Mouse (Mus musculus) kidney, adult 18-20 months (tissue): ENCODE measurements at regions not wholly inside any gene's neighbourhood (a gene's known extent, or its start where the extent isn't known, plus 50 kb on each side); places are given as distances from the start of the nearest gene placed in this dataset.

Experiments
- DNase-seq: peaks from one replicate; pipeline ENCODE4 v3.0.0; 2021

DNA sequence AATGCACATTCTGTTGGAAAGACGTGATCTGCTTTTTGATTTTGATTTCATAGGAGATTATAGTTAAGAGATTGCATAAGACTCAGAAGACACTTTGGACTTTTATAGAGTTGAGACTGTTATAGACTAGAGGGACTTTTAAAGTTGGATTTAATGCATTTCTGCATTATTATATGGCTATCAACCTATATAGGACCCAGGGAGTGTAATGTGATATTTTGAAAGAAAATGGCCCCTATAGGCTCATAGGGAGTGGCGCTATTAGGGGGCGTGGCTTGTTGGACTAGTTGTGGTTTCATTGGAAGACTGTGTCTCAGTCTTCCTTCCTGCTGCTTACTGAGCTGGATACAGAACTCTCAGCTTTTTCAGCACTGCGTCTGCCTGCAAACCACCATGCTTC is 186.9 kb upstream of the Igfbp7 start:
- DNase-seq = no peak

DNA sequence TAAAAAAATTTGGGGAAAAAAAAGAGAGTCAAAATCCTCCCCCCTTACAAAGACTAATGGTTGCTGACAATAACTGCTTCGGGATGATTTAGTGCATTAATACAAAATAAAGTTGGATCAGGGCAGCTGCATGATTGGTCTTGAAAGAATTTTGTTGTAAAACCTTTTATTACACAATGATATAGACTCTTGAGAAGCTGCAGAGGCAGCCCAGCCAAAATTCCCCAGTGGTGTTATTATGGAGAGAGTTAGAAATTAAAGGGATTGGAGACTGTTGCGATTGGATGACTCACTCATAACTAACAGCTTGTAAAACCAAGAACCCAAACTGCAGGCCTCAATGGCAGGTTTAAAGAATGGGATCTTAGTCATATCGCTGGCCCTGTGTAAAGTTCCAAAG is 181.4 kb upstream of the Igfbp7 start:
- no peak for DNase-seq

DNA sequence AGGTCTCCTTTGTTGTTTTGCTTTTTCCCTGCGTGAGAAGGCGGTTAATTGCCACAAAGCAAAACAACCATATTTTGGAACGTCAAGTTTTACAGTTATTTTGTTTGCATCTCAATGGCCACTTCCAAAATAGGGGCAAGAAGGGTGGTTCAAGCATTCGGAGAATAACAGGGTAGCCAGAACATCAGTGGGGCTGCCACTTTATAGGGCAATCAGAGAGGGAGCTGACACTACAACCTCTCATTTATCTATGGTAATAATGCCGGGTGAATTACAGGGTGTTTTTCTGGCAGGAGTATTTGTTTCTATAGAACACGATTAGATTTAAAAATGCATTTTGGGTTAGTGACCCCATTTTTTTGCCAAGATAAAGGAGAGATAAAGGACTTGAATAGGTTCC is 173.9 kb upstream of the Igfbp7 start:
- no peak for DNase-seq

DNA sequence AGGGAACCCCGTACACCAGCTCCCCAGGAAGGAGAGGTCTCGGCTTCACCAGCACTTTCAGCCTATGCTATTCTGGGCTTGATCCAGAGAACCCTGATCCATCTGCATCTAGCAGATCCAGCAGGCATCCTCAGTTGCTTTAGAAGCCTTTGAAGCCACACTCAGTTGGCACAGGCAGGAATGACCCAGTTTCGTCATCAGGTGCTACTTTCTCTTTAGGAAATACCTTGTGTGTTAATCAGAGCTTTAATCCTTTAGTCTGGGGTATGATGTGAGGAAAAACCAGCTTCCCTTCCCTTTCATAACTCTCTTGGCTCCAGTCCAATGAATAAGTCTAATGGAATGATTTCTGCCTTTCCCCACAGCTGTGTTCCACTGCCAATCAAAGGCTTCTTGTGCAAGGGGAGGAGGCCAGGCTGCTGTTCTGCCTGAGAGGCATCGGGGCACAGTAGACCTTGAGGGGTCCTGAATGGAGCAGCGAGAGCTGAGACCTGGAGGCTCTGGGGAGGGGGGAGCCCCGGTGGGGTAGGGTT is 173.3 kb upstream of the Igfbp7 start:
- DNase-seq = no peak

GRCm38 (mm10) chr5:77579826-77580745 is 172.2 kb upstream of the Igfbp7 start:
- no peak for DNase-seq

DNA sequence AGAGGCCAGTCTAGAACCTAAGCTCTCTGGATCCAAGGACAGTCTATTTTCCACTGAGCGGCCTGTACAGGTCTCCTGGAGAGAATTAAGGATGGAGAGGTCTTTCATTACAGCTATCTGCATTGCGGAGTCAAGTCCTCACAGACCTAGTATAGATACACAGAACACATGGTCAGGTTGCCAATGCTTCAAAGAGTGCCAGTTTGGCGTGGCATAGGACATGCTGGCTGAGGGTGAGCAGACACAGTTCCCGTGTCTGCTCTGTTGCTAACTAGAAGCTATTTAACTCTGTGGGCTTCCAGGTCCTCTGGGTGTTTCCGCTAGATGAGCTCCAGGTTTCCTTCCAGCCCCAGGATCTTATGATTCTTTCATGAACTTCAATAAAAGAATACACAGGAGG is 169.0 kb upstream of the Igfbp7 start:
- no peak for DNase-seq

- no peak for DNase-seq
Observed at GRCm38 (mm10) chr5:77575780-77576179, 167.9 kb upstream of the Igfbp7 start.

DNA sequence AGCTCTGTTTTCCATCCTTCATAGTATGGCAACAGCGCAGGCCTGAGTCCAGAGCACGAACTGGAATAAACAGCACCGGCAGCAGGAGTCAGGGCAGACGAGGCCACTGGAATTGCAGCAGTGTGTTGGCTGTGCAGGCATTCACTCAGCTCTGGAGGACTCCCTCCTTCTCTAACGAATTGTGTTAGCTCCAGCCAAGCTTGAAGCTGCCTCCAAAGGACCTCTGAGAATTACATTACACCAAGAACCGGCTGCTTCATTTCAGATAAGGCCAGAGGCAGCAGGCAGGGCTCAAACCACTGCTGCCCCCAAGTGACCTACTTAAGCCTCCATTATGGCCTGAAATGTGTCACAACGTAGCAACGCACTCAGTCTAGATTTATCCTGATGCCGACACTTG is 162.5 kb upstream of the Igfbp7 start:
- DNase-seq = no peak

DNA sequence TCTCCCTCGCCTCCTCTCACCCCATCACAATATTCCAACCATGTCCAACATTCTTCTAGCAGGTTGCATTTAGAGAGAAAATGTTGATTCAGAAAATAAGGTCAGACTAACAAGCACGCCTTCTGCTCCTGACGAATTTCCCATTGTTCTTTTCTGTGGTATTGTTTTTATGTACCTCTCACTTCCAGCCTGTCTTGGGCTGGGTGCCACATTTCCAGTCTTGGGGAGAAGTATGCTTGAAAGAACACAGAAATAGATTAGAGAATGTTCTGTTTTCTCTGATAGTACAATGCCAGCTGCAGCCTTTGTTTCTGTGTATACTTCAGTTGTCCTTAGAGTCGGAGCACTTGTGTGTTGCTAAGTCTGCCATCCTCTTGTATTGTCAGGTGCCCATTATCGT is 160.3 kb upstream of the Igfbp7 start:
- DNase-seq = no peak

DNA sequence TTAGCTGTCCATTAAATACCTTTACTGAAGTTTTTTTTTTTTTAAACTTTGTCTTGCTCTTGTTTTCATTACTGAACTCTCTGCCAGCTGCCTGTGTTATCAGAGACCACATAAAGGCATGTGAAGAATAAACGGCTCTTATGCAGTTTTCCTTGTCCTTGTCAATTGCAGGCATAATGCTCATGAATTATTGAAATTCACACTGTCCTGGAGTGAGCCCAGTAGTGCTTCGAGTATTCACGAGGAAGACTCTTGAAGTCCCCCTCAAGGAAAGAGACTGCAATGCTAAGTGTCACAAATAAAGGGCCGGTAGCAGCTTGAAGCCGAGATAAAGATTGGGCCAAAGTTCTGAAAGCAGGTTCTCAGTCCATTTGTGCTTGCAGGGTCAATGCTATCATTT is 144.7 kb upstream of the Igfbp7 start:
- DNase-seq = no peak

DNA sequence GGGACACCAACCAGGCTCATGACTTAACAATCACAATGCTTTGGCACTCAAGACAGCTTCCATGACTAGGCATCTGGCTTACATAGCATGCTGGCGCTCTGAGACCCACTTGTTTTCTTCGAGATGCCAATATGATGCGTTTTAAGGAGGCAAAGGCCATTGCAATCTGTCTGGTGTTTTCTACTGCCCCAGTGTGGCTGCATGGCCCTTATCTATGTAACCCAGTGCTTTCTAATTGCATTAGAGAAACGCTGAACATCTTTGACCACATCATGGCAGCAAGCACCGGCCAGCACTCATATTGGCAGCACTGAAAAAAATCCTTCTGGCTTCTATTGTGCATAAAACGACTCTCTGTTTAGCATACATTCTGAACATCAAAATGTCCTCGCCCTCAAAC is 144.2 kb upstream of the Igfbp7 start:
- DNase-seq = no peak

DNA sequence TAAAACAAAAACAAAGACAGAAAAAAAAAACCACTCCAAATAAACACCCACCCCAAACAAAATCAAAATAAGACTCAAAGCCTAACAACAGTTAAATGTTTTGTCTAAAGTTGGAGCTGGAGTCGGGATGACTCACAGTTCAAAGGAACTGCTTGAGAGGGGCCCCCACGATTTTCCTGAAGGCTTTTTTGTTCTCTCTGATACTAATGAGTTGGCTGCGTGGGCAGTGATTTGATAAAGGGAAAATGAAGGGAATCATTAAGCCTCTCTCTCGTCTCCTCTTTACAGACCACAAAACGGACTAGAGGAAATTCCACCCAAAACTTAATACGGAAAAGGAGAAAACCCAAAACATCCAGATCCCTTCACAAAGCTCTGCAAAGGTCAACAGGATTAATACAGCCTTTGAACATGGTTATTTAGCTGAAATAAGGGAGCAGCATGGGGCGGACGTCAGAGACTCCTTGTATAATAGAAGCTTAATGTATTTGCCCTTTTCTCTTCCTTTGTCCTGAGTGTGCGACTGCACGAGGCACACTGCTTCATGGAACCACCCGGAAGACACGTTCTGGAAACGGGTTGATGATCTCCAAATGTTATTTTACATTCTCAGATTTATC is 138.3 kb upstream of the Igfbp7 start:
- no peak for DNase-seq

DNA sequence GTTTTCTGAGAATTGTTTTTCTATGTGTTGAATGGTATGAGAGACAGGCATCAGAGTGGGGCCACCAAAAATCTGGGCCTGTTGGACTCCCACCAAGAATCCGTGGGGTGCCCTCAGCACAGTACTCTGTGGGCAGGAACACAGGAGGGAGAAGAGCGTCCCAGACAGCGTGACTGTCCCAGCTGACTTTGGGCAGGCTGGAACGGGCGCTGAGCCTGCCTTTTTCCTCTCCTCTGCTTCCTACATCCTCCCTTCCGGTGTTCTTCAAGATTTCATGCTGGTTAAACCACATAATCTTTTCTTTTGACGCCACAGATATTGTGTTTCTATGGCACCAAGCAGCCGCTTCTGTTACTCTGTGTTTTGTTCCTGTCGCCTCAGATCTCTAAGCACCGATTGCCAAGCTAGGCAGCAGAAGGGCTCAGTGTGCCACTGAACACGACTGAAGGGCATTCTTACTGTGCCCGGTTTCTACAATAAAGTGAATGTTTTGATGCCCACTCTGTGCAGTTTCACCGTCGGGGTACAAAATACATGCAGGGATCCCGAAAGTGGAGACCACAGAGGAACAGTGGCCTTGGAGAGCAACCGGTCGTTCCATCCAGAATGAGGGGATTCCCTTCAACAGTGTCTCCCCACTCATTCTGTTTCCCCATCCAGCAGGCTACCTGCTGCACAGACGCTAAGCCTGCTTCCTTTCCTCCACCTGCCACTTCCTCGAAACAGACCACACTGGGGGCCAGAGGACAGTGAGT is 124.6 kb upstream of the Igfbp7 start:
- no peak for DNase-seq

DNA sequence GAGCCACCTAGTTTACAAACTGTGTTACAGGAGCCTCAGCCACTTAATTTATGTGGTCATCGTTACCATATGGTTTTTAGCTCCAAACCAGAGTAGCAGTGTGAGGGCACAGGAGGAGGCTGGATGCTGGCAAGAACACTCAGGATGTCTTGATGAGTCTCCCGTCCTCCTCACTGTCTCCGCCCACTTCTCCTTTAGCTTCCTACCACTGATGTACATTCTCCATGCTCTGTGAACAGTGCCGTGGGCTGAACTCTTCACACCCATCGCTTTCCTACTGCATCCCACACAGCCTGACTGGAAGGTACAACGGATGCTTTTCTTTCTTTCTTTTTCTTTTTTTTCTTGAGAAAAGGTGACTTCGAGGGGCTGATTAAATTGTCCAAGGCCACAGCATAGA is 122.5 kb upstream of the Igfbp7 start:
- DNase-seq = no peak

DNA sequence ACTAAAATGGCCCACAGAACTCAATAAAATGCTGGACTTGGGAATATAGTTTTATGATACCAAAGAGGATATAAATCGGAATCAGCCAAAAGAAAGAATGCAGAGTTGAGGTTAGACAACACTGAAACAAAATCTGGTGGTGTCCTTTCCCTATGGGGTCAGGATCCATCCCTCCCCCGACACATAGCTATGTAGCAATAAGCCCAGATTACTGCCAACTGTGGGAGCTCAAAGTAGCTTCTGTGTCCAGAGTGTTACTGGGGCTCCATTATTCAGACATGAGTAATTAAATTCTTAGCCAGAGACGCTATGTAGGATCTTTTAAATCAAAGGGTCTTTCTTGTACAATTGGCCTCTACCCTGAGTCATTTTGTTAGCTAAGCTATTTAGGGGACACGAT is 109.4 kb upstream of the Igfbp7 start:
- no peak for DNase-seq

DNA sequence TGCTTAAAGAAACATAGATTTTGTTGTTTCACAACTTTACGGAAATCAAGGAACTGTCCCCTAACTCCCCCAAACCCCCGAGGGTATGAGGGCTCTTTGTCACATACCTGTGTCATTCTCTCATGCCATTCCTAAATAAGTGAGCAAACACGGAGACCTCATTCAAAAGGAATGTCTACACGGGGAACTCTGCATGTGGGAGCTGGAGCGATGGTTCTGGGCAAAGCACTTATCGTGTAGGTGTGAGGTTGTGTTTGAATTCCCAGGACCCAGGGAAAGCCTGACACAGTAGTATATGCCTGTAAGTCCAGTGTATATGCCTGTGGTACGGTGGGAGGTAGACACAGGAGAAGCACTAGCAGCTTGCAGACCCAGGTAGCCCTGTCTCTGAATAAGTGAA is 107.6 kb upstream of the Igfbp7 start:
- DNase-seq = no peak

- no peak for DNase-seq
Observed at GRCm38 (mm10) chr5:77502684-77503083, 94.8 kb upstream of the Igfbp7 start.

DNA sequence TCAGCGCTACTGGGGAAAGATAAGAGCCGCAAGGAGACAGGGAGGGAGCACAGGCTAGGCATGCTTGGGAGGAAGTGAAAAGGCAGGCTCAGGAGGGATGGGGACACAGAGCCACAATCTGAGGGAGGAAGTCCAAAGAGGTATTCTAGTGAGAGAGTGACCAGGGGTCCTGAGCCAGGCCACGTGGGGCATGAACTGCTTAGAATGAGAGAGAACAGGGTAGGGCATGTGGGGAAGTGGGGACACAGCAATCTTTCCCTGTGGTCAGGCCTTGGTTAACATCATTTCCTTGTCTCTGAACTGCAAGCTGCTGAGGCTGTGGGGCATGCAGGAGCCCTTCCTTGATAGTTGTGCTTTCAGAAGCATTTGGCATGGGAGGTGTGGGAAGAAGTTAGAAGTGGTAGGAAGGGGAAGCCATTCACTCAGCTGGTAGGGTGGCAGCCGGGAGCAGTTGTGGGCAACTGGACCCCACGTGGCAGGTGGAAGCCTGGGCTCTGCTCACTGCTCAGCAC is 92.2 kb upstream of the Igfbp7 start:
- DNase-seq = no peak

DNA sequence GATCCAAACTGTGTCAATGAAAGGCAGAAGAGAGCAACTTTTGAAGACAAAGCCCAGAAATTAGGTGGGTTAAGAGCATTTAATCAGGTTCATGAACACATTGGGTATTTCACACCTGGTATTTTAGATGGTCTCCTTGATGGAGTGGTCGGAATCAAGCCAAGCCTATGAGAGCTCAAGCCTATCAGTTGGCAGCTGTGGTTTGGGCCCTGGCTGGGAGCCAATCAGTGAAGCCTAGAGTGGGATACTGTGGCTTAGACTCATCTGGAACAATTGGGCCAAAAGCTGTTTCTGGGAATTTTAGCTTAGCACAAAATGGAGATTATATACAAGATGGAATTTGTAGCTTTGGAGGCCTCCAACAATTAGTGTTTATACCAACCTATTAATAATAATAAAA is 86.8 kb upstream of the Igfbp7 start:
- DNase-seq = no peak

DNA sequence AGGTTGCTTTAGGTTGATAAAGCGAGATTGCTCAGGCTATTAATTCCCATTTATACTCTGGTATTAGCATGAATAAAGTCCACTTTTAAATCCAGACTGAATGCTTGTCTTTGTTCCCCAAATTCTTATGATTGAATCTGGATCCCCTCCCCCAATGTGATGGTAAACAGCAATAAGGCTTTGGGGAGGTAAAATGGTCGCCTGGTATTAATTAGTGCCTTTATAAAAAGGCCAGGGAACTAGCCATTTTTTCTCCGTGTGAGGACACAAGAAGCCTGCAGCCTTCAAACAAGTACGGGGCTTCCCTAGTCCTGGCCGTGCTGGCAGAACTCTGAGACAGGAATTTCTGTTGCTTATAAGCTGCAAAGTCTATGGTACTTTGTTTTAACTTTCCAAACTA is 81.1 kb upstream of the Igfbp7 start:
- no peak for DNase-seq

DNA sequence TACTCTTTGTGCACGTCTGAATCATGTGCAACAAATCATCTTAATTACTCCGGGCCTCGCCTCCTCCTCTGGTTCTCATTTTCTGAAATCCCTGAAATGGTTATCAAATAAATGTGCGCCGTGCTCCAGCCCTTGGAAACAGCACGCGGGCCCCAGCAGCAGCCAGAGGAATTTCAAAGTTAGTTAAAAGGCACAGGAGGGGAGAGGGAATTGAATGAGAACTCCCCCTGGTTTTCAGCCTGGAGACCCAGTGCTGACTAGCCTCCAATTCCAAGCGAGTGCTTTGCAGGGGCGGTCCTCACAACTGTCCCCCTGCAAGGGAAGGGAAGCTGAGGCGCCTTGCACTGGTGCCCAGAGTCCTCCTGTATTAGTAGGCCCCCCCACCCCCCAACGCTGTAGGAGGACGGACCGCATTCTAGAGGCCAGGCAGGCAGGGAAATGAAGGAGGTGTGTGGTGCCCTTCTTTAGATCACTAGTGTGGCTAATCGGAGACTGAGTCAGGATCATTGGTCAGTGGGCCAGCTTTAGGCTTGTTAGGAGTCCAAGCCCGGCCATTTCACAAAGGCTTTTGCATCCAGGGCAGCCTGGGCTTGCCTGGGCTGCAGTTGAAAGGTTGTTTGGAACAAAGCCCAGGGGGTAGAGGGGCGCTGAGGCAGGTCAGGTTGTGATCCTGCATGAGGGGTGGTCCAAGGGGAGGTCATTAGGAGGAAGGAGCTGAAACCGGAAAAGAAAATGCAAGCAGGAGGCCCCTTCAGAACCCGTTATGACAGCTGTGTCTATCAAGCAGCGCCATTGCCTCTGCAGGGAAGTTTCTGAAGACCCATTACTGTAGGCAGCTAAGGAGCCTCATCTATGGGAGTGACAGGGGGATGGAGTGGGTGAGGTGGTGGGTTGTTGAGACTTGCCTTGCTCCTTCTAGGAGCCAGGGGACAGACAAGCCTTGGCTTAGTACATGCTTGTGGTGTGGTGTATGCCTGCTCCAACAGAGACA is 80.3 kb upstream of the Igfbp7 start:
- DNase-seq = no peak

DNA sequence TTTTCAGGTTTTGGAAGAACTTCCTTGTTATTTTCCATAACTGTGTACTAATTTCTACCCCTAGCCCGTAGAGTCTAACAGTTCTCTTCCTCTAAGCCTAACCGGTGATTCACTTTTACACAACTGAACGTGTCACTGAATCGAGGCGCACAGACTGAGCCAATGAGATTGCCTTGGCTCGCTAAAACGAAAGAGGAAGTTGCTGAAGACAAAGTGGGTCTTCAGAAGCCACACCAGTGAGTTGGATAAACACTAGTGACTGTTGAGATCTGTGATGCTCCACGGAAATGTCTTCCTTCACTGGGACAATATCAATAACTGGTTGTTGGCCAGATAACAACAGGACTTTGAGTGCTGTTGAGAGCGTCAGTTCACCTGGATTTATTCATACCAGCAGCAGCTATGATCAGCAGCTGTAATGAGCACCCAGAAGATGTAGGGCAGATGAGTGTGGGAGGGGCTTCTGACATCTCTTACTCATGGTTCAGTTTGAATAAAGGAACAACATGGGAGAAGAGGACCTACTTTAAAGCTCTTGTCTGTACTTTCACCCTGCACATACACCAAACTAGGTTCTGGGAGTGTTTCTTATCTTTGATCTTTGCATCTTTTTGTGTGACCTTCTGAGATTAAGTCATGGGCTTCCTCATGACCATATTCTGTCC is 75.3 kb upstream of the Igfbp7 start:
- DNase-seq = no peak
